Mouse (Mus musculus) mouse trophoblast stem cell (cell line): ENCODE measurements around the gene Park7.
"Not testable (repeated sequence)": the region's sequence is repeated elsewhere in the genome, so short reads cannot be mapped to it uniquely, and the experiment has no call there.

Experiments
- in situ Hi-C, 2 experiments: fragments of 300-500 bp; cut with MseI, MboI; formaldehyde crosslinking; loops; 2 replicates in 1 of 2; 3 replicates in 1 of 2; pipeline ENCODE4 v1.15.1; 2025

Park7 gene

GRCm38 (mm10) chr4:150910164-150910951 is 3.9 kb downstream of the Park7 start:
- in situ Hi-C loops: no loop called here

- in situ Hi-C loops: no loop called here
Measured at GRCm38 (mm10) chr4:150909451-150910156, 4.6 kb downstream of the Park7 start.

DNA sequence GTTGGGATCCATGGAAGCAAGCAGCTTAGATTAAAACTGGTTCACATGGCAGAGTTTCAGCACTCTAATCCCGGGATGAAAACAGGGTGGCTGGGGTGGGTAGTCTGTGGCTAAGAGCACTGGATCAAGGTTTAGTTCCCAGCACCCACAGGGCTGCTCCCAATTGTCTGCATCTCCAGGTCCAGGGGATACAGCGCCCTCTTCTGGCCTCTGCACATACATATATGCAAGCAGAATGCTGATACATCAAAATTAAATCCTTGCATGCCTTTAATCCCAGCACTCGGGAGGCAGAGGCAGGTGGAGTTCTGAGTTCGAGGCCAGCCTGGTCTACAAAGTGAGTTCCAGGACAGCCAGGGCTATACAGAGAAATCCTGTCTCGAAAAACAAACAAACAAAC is 5.7 kb downstream of the Park7 start:
- in situ Hi-C loops: not testable (repeated sequence)

- in situ Hi-C loops: no loop called here
Measured at GRCm38 (mm10) chr4:150907099-150907498, 7.1 kb downstream of the Park7 start.

GRCm38 (mm10) chr4:150903091-150903742 is 11.0 kb downstream of the Park7 start:
- in situ Hi-C loops: loop anchor here in 1 of 2 experiments (5.0 kb wide), 1 partner anchor 246 kb away; no protein-coding TSS in a partner anchor

DNA sequence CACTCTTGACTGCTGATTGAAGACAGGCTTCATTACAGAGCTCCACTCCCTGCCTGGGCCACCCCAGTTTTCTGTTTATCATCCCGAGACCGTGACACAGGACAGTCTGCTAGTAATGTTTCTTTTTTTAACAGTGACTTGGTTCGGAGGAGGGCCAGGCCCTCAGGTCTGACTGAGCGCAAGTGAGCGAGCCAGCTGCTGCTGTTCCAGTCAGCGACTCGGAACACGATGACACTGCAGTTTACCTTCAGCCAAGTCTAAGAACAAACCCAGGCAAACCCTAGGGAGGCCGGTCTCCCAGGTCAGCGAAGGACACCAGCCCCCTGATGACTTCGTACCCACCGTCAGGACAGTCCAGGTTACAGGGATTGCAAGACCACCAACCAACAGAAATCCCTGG is 12.2 kb downstream of the Park7 start:
- in situ Hi-C loops: loop anchor here in 1 of 2 experiments (5.0 kb wide), 1 partner anchor 245 kb away; no protein-coding TSS in a partner anchor

DNA sequence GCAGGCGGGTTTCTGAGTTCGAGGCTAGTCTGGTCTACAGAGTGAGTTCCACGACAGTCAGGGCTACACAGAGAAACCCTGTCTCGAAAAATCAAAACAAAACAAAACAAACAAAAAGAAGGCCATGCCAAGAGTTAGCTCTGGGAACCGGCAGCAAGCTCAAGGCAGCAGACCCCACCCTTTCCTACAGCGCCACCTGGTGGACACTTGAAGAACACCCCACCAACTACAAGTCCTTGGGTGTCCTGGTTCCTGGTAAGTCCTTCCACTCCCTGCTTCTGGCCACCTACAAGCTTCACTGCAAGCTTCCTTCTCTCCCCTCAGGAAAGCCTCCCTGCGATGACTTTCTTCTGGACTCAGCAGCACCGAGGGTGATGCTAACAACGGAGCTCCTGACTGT is 12.6 kb downstream of the Park7 start:
- in situ Hi-C loops: loop anchor here in 1 of 2 experiments (5.0 kb wide), 1 partner anchor 244 kb away; no protein-coding TSS in a partner anchor

DNA sequence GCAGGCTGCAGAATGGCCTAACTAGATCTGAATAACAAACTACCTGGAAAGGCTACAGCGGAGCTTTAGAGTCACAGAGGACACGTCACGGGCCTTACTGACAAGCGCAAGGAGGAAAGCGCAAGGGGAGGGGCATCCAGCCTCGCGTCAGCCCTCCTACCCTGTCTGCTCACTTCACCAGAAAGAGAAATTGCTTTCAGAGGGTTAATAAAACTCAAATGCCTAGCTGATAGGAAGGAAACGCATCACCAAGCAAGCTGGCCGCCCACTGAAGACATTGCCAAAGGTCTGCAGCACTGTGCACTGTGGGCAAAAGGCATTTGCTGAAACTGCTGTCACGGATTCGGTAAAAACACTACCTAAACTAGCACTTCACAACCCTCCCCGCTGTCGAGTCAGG is 13.8 kb downstream of the Park7 start:
- in situ Hi-C loops: loop anchor here in 1 of 2 experiments (5.0 kb wide), 1 partner anchor 243 kb away; no protein-coding TSS in a partner anchor

DNA sequence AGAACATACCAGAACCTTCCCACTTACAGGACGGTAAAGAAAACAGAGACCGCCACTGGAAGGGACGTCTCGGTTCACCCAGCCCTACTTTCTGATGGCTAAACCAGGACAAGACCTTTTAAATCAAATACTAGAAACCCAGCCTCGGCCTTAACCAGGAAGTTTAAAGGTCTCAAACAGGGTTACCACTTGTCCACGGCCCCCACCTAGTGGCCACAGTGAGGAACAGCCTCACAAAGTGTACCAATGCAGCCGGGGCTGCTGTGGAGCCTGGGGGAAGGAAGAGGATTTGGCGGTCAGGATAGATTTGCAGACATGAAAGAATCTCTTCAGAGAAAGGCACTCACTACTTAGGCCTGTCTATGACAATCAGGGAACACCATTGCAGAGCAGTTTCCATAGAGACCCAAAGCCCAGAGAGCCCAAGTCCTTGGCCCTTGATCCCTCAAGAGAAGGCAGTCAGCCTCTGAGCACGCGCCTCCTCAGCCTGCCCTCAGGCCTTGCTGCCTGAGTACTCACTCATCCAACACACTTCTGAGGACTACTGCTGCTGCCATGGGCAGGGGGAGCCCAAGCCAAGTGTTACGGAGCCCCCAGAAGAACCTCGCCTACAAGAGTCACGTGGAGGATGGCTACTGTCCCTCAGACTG is 15.4 kb downstream of the Park7 start:
- in situ Hi-C loops: loop anchor here in 1 of 2 experiments (5.0 kb wide), 1 partner anchor 242 kb away; no protein-coding TSS in a partner anchor

- in situ Hi-C loops: loop anchor here in 1 of 2 experiments (5.0 kb wide), 1 partner anchor 240 kb away; no protein-coding TSS in a partner anchor
Measured at GRCm38 (mm10) chr4:150896896-150897624, 17.2 kb downstream of the Park7 start.

DNA sequence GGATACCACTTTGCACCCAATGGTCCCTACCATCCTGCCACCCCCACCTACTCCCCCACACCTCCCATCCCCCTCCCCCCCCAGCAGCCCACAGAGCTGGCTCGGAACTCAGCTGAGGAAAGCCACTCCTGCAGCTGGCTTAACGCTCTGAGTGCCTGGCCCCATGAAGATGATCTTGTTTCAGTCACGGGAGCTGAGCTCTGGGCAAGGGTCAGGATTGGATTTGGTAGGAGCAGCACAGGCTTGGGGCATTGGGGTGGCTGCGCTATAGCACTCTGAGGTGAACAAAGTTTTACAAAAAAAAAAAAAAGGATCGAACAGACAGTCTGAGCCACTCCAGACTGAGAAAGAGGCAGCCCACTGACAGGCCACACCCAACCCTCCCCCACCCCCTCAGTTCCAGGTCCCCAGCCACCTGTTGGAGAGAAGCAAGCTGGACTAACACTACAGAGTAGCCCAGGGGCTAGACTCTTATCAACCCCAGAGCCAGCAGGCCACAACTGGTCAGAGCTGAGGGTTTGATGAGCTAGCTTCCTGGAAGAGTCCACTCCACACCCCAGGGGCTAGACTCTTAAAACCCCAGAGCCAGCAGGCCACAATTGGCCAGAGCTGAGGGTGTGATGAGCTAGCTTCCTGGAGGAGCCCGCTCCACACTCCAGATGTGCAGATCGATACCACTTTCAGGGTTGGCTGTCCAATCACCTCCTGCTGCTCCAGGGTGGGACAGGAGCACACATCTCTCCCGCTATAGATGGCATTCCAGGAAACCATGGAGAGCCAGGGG is 19.3 kb downstream of the Park7 start:
- in situ Hi-C loops: loop anchor here in 1 of 2 experiments (5.0 kb wide), 1 partner anchor 238 kb away; no protein-coding TSS in a partner anchor

DNA sequence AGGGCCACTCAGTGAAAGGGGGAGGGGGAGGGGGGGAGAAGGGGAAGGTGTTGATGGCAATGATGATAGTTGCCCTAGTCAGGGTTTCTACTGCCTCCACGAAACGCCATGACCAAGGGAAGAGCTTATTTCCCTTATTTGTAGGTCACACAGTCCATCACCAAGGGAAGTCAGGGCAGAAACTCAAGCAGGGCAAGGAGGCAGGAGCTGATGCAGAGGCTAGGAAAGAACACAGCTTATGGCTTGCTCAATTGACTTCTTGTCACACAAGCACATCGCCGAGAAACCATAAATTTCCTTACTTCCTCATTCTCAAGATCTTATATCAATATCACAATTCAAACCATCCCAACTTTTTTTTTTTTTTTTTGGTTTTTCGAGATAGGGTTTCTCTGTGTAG is 22.9 kb downstream of the Park7 start:
- in situ Hi-C loops: no loop called here

- in situ Hi-C loops: no loop called here
Measured at GRCm38 (mm10) chr4:150889955-150890315, 24.3 kb downstream of the Park7 start.

GRCm38 (mm10) chr4:150889273-150889954 is 24.8 kb downstream of the Park7 start:
- in situ Hi-C loops: no loop called here

DNA sequence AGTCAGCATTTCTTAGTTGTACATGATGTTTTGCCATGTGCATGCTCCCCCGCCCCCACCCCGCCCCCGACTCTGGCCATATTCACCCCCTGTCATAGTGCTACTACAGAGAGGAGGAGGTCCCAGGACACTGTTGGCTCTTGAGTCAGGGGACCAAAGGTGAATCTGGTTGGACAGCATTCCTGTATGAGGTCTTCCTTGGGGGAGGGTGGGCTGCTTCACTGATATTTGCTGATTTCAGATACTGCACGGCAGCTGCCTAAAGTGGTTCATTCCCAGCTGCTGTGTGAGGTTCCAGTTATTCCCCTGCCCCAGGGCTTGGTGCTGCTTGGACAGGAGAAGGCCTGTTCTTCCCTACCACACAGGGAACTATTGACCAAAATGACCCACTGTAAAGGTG is 25.7 kb downstream of the Park7 start:
- in situ Hi-C loops: no loop called here

DNA sequence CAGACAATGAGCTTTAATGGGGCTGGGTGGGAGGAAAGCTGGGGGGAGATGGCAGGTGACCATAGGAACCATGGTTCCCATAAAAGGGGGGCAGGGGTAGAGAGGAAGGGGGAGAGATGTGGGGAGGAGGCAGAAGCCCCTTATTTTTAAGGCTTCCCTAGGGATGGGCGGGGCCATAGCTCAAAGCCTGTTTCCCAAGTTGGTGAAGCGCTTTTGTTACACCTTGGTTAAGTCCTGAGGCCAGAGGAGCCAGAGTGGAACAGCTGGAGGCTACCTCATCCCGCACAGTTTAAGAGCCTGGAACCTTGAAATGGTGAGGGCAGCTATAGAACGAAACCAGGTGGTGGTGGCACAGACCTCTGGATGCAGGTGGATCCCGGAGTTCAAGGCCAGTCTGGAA is 26.3 kb downstream of the Park7 start:
- in situ Hi-C loops: no loop called here

GRCm38 (mm10) chr4:150882632-150883031 is 31.6 kb downstream of the Park7 start:
- in situ Hi-C loops: no loop called here

DNA sequence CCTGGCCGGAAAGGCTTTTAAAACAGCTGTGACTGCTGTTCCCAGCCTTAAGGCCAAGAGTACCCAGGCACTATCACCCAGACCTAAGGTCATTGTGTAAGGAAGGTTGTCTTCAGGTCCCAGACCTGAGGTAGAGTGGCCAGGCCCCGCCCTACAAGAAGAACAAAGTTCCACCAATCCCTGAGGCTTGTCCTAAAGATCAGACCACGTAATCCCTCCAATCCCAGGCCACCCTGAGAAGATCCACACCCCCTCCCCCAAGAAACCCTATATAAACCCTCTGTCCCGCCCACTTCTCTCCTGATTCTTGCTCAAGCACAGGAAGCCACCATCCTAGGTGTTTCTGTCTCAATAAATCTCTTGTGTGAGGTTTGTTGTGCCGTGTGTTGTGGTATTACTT is 33.9 kb downstream of the Park7 start:
- in situ Hi-C loops: no loop called here

- in situ Hi-C loops: no loop called here
Measured at GRCm38 (mm10) chr4:150879631-150880030, 34.6 kb downstream of the Park7 start.
